Mouse (Mus musculus) intestine, embryonic 15.5 days (tissue): Measurements from ENCODE around the gene Stbd1. TPM values are rescaled to one million over a fixed set of nuclear protein-coding genes. Genes with fewer than 3 reads are reported as not detected.
A peak's percentile ranks its signal among the peaks of the same experiment; 100 is the strongest.

ENCODE experiments used
- ATAC-seq: fragments of 200-750 bp; cut with Nextera tagmentation; 2 replicates; pipeline ENCODE4 v1.8.0; 2017; ENCODE audit warnings: moderate TSS enrichment, moderate library complexity
- H3K27ac ChIP-seq: fragments of 300-500 bp; sonication (generic); 2 replicates; pipeline ENCODE4 v1.5.1; 2015; ENCODE audit warnings: mild to moderate bottlenecking, inconsistent platforms
- H3K27me3 ChIP-seq: fragments of 300-500 bp; sonication (generic); replicated peaks from 2 replicates; pipeline ENCODE4 v1.6.1; 2015; ENCODE audit warnings: inconsistent platforms
- H3K36me3 ChIP-seq: fragments of 300-500 bp; sonication (generic); 2 replicates; pipeline ENCODE4 v1.6.1; 2015; ENCODE audit warnings: inconsistent platforms
- H3K4me1 ChIP-seq: fragments of 300-500 bp; sonication (generic); replicated peaks from 2 replicates; pipeline ENCODE4 v1.6.1; 2015; ENCODE audit warnings: inconsistent platforms
- H3K4me2 ChIP-seq: fragments of 300-500 bp; sonication (generic); replicated peaks from 2 replicates; pipeline ENCODE4 v1.6.1; 2015; ENCODE audit warnings: mild to moderate bottlenecking, inconsistent platforms
- H3K4me3 ChIP-seq: fragments of 300-500 bp; sonication (generic); replicated peaks from 2 replicates; pipeline ENCODE4 v1.5.1; 2015; ENCODE audit warnings: inconsistent platforms
- H3K9ac ChIP-seq: fragments of 300-500 bp; sonication (generic); 2 replicates; pipeline ENCODE4 v1.6.1; 2015; ENCODE audit warnings: inconsistent platforms
- H3K9me3 ChIP-seq: fragments of 300-500 bp; sonication (generic); 2 replicates; pipeline ENCODE4 v1.6.1; 2016; ENCODE audit warnings: inconsistent platforms
- WGBS: fragments of 180-500 bp; shearing (Covaris S2); methylation state at CpG from one replicate; pipeline ENCODE4 v1.1.7; 2015; 5-methylcytosine and 5-hydroxymethylcytosine counted together
- polyA plus RNA-seq: library from polyadenylated mRNA; unstranded; fragments of >200 nt; fragmentation: Nextera tagmentation; extraction: Ambion mirVana; gene quantifications from 2 replicates; pipeline ENCODE4 v1.2.1, GENCODE M21; 2015

Stbd1 gene
- polyA plus RNA-seq = 37.5 and 46.1 TPM in 2 replicates

- Histone ChIP-seq H3K4me2 (peak within 1 kb of the TSS; percentile 95), H3K27ac (peak within 1 kb of the TSS; percentile 76), H3K4me1 (peaks cover 11% of the 10 kb centered on the region; the same call in 1 of the 2 replicates), H3K36me3 (no peaks in the 10 kb centered on the region), H3K9me3 (no peaks in the 10 kb centered on the region), H3K9ac (peak within 1 kb of the TSS; percentile 81), H3K4me3 (peak within 1 kb of the TSS; percentile 78), H3K27me3 (no peaks in the 10 kb centered on the region)
- under 1% methylated on average over 68 of the region's 69 CpGs for WGBS
- peak; percentile 95 for ATAC-seq
Measured at GRCm38 (mm10) chr5:92602691-92603690, at the start of gene Stbd1. TSS of gene Stbd1 (plus strand) at chr5:92603041.

- 64% methylated on average over 3 of the region's 3 CpGs for WGBS
- Histone ChIP-seq H3K4me3 (no peak overlapping the region), H3K27ac (no peak overlapping the region), H3K4me1 (no peaks in the 10 kb centered on the region), H3K36me3 (no peaks in the 10 kb centered on the region), H3K27me3 (no peaks in the 10 kb centered on the region), H3K9ac (no peak overlapping the region), H3K4me2 (no peak overlapping the region), H3K9me3 (no peaks in the 10 kb centered on the region)
- ATAC-seq = no peak
Measured at GRCm38 (mm10) chr5:92553939-92554338, 48.9 kb upstream of the Stbd1 start.

- 85% methylated on average over 4 of the region's 4 CpGs for WGBS
Measured at GRCm38 (mm10) chr5:92554443-92554842, 48.4 kb upstream of the Stbd1 start.

GRCm38 (mm10) chr5:92554891-92555511 lies 47.8 kb upstream of the Stbd1 start, which contains the start of gene Fam47e:
TSS of gene Fam47e (plus strand) at chr5:92555069.
- Histone ChIP-seq H3K4me3 (no peak within 1 kb of the TSS), H3K27ac (no peak within 1 kb of the TSS)
- no peak for ATAC-seq

More at GRCm38 (mm10) chr5:92554443-92554842, 48.4 kb upstream of the Stbd1 start:
- no peaks in the 10 kb centered on the region for H3K27me3 ChIP-seq
- H3K4me3 ChIP-seq = no peak overlapping the region
- no peaks in the 10 kb centered on the region for H3K36me3 ChIP-seq
- H3K9ac ChIP-seq = no peak overlapping the region
- H3K9me3 ChIP-seq = no peaks in the 10 kb centered on the region
- no peak overlapping the region for H3K4me2 ChIP-seq
- H3K4me1 ChIP-seq = no peaks in the 10 kb centered on the region
- H3K27ac ChIP-seq = no peak overlapping the region
- no peak for ATAC-seq

GRCm38 (mm10) chr5:92555905-92556304 lies 46.9 kb upstream of the Stbd1 start:
- no peak overlapping the region for H3K4me3 ChIP-seq
- no peaks in the 10 kb centered on the region for H3K4me1 ChIP-seq
- no peak for ATAC-seq
- no peak overlapping the region for H3K4me2 ChIP-seq
- no peaks in the 10 kb centered on the region for H3K9me3 ChIP-seq
- no peak overlapping the region for H3K9ac ChIP-seq
- no peaks in the 10 kb centered on the region for H3K27me3 ChIP-seq
- no peaks in the 10 kb centered on the region for H3K36me3 ChIP-seq
- no peak overlapping the region for H3K27ac ChIP-seq
- WGBS = 100% methylated on average over 1 of the region's 1 CpGs

More at GRCm38 (mm10) chr5:92554891-92555511, 47.8 kb upstream of the Stbd1 start, which contains the start of gene Fam47e:
- H3K27me3 ChIP-seq = no peaks in the 10 kb centered on the region
- no peaks in the 10 kb centered on the region for H3K9me3 ChIP-seq
- WGBS = 79% methylated on average over 16 of the region's 16 CpGs
- H3K36me3 ChIP-seq = no peaks in the 10 kb centered on the region
- H3K4me1 ChIP-seq = no peaks in the 10 kb centered on the region
- no peak within 1 kb of the TSS for H3K9ac ChIP-seq
- H3K4me2 ChIP-seq = no peak within 1 kb of the TSS

GRCm38 (mm10) chr5:92557508-92557907 lies 45.3 kb upstream of the Stbd1 start:
- Histone ChIP-seq H3K4me1 (no peaks in the 10 kb centered on the region), H3K4me3 (no peak overlapping the region), H3K36me3 (no peaks in the 10 kb centered on the region), H3K27ac (no peak overlapping the region), H3K4me2 (no peak overlapping the region), H3K27me3 (no peaks in the 10 kb centered on the region), H3K9ac (no peak overlapping the region), H3K9me3 (no peaks in the 10 kb centered on the region)
- no peak for ATAC-seq
- 90% methylated on average over 1 of the region's 1 CpGs for WGBS

GRCm38 (mm10) chr5:92560201-92560600 lies 42.6 kb upstream of the Stbd1 start:
- Histone ChIP-seq H3K36me3 (no peaks in the 10 kb centered on the region), H3K27me3 (no peaks in the 10 kb centered on the region), H3K4me2 (no peak overlapping the region), H3K4me3 (no peak overlapping the region), H3K9ac (no peak overlapping the region), H3K9me3 (no peaks in the 10 kb centered on the region), H3K27ac (no peak overlapping the region), H3K4me1 (no peaks in the 10 kb centered on the region)
- WGBS = 82% methylated on average over 2 of the region's 2 CpGs
- ATAC-seq = no peak

- Histone ChIP-seq H3K27ac (no peak overlapping the region), H3K4me1 (no peaks in the 10 kb centered on the region), H3K27me3 (no peaks in the 10 kb centered on the region), H3K4me2 (no peak overlapping the region), H3K36me3 (no peaks in the 10 kb centered on the region), H3K9me3 (no peaks in the 10 kb centered on the region), H3K4me3 (no peak overlapping the region), H3K9ac (no peak overlapping the region)
- ATAC-seq = no peak
- 77% methylated on average over 13 of the region's 13 CpGs for WGBS
Measured at GRCm38 (mm10) chr5:92562002-92562401, 40.8 kb upstream of the Stbd1 start.

- Histone ChIP-seq H3K36me3 (no peaks in the 10 kb centered on the region), H3K4me2 (no peak overlapping the region), H3K27ac (no peak overlapping the region), H3K9ac (no peak overlapping the region), H3K9me3 (no peaks in the 10 kb centered on the region), H3K4me3 (no peak overlapping the region), H3K27me3 (no peaks in the 10 kb centered on the region), H3K4me1 (no peaks in the 10 kb centered on the region)
- ATAC-seq = peak; percentile 59; the same call in 1 of the 2 replicates
- 82% methylated on average over 4 of the region's 4 CpGs for WGBS
Measured at GRCm38 (mm10) chr5:92571232-92571631, 31.6 kb upstream of the Stbd1 start.

- ATAC-seq = no peak
- Histone ChIP-seq H3K36me3 (no peaks in the 10 kb centered on the region), H3K4me2 (no peak overlapping the region), H3K9me3 (no peaks in the 10 kb centered on the region), H3K9ac (no peak overlapping the region), H3K4me1 (no peaks in the 10 kb centered on the region), H3K27me3 (no peaks in the 10 kb centered on the region), H3K4me3 (no peak overlapping the region), H3K27ac (no peak overlapping the region)
- 74% methylated on average over 14 of the region's 14 CpGs for WGBS
Measured at GRCm38 (mm10) chr5:92579559-92579958, 23.3 kb upstream of the Stbd1 start.

- no peaks in the 10 kb centered on the region for H3K36me3 ChIP-seq
- WGBS = 28% methylated on average over 10 of the region's 10 CpGs
- ATAC-seq = 0 out of 2 replicates have a peak, but pooled peaks have one; percentile 49
Measured at GRCm38 (mm10) chr5:92585932-92586331, 16.9 kb upstream of the Stbd1 start.

GRCm38 (mm10) chr5:92595026-92595425 lies 7.8 kb upstream of the Stbd1 start:
- Histone ChIP-seq H3K36me3 (no peaks in the 10 kb centered on the region), H3K4me1 (no peaks in the 10 kb centered on the region)
- WGBS = 83% methylated on average over 5 of the region's 5 CpGs

More at GRCm38 (mm10) chr5:92585932-92586331, 16.9 kb upstream of the Stbd1 start:
- Histone ChIP-seq H3K9me3 (no peaks in the 10 kb centered on the region), H3K9ac (no peak overlapping the region), H3K4me1 (no peaks in the 10 kb centered on the region), H3K4me2 (no peak overlapping the region), H3K27me3 (no peaks in the 10 kb centered on the region), H3K27ac (no peak overlapping the region), H3K4me3 (no peak overlapping the region)

More at GRCm38 (mm10) chr5:92595026-92595425, 7.8 kb upstream of the Stbd1 start:
- no peaks in the 10 kb centered on the region for H3K9me3 ChIP-seq
- no peak overlapping the region for H3K9ac ChIP-seq
- no peak overlapping the region for H3K27ac ChIP-seq
- no peak overlapping the region for H3K4me3 ChIP-seq
- H3K27me3 ChIP-seq = no peaks in the 10 kb centered on the region
- no peak overlapping the region for H3K4me2 ChIP-seq
- ATAC-seq = no peak
